Mouse (Mus musculus): ENCODE measurements at regions not wholly inside any gene's neighbourhood (a gene's known extent, or its start where the extent isn't known, plus 50 kb on each side); places are given as distances from the start of the nearest gene placed in this dataset.

DNA sequence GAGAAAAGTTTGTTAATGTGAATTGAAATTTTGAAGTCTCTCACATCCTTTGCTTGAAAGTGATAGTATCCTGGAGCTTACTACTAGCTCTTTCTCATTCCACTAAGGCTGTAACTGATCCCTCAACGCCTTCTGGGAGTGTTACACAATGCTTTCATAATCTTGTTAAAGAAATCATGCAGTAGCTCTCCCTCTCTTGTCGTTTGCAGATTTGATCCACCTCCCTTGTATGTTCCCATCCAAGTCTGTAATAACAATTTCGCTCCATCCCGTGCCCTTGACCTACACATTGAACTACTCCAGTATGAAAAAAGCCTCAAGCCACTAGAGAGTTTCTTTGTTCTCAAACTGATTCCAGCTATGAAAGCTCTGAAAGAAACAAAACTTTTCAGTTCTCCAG, 63.9 kb upstream of the Fibin start:
- peak in 1 of 2 experiments; percentile 12 for DNase-seq

- DNase-seq, result no peak
Measured at GRCm38 (mm10) chr2:110452694-110453093, 89.7 kb upstream of the Fibin start.

DNA sequence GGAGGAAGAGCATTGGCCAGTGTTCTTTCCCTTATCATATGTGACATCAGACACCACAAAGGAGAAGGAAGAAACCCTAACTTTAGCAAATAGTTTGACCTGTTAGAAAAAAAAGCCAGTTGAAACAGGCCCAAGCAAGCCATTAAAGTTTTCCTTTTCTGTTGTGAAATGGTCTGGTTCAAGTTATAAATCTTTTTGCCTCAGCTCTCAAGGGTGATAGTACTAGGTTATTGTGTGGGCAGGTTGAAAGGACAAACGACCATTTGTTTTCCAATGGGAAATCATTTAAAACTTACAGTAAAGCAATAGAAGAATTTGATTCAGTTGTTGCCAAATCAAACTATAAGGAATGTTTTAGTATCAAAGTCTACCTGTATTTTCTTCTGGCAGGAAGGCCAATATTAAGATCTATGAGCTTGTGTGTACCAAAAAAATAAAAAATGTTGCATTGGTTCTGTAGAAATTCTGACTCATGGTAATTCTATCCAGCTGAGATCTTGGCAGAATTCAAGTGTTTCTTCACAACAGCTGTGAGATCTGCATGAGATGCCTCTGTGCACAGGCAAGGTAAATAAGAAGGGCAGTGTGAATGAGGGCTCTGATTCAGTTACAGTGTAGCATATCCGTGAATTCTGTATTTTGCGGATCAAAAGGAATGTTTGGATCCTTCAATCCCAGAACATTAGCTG, 109.5 kb upstream of the Fibin start:
- no peak for DNase-seq

DNA sequence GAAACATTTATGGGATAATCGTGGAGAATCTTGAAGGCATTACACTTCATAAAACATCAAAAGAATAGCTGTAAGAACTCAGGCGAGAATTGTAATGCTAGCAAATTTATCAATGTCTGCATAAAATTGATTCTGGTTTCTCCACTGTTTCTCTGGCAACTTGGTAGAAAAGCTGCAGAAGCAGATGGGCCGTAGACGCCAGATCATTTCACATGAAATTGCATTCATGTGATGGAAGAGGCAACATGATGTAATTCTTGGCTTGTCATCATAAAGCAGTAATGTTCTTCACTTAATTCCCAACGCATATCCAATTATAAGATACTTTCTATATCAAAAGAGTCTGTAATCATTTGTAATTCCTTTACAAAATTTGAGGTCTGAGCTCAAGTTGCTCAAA, 113.6 kb upstream of the Fibin start:
- no peak for DNase-seq

DNA sequence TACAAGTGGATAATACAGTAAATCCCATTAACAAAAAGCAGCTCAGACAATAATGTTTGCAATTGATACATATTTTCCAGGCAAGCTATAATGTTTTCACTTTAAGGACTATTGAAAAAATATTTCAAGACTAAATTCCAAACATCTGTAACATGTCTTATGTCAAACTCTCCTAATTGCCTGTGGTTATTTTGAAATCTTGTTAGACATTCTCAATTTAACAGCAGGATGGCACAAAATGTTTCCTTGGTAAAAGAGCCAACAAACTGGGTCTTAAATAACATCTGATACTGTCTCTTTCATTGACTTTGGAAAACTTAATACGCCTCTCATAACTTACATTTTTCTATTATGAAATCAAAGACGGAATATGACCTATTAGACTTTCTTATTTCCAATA, 115.8 kb upstream of the Slc5a12 start:
- no peak for DNase-seq

- no peak for DNase-seq
Measured at GRCm38 (mm10) chr2:110486201-110486600, 110.9 kb upstream of the Slc5a12 start.

GRCm38 (mm10) chr2:110486724-110487123, 110.4 kb upstream of the Slc5a12 start:
- DNase-seq, result no peak

DNA sequence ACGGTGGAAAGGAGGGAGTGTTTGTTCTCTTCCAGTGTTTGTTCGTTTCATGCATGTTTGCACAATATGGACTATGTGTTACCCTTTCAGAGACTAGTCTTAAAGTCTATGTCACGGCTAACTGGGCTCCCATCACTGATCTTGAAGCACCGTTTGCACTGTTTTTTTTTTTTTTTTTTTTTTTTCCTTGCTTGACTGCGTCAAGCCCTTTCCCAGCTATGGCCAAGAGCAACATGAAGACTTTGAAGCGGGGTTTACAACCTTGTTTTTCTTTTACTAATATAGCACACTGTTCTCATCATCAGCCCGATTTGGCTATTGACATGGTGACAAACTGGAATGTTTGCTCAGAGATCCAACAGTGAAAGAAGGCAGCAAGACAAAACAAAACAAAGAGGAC, 109.1 kb upstream of the Slc5a12 start:
- no peak for DNase-seq

- DNase-seq, result no peak
Measured at GRCm38 (mm10) chr2:110501786-110502185, 95.3 kb upstream of the Slc5a12 start.

- no peak for DNase-seq
Measured at GRCm38 (mm10) chr2:110508162-110508748, 88.8 kb upstream of the Slc5a12 start.

DNA sequence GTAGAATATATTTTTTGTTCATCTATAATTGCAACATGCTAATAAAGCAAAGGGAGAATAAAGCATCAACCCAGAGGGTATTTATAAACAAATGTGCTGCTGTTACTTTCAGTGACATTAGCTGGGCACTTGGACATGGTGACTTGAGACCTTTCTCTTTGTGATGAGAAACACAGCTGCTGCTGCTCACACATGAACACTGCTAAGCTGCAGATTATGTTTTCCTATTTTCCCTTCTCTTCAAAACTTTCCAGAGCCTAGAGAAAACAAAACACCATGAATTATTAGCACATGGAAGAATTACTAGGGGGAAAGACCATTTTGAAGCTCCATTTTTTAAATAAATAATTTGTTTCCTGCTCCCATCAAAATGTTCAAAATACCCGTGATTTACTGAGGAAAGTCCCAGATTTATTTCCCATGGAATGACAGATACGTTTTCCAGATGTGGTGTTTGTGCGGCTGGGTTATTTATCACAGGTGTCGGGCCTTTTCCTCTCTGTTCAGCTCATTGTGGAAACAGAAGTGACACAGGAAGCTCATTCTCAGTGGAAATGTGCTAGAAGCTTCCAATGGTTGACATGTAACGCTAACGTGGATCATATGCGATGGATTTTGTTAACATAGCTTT, 73.8 kb upstream of the Slc5a12 start:
- no peak for DNase-seq

DNA sequence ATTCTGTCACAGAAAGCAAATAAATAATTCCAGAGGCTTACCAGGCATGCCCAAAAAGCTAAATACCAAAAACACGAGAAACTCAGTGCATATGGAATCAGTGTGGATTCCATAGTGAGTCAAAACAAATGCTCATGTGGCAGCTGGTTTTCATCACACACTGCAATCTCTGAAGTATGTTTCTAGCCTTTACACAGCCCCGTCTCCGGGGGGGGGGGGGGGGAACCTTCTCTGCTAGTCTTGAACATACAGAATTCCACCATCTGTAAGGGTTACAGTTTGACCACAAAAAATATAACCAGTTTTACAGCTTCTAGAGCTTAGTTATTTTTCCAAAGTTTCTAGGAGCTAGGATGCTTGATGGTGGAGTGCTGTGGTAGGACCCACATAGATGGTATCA, 68.9 kb upstream of the Slc5a12 start:
- DNase-seq, result no peak

DNA sequence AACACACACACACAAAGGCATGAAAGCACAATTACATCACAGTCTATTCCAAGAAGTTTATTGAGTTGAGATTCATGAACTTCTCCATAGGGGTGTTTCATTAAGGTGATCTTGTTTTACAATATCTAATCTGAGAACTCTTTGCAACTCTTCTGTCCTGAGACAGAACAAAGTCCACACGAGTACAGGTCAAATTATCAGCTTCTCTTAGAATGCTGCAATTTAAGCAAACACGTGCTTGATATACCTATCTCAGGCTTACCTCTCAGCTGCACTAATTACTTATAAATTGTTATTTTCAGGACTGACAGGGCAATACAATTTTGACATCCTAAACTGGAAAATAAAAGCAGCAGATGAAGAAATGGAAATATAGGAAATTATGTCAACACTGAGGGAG, 57.0 kb upstream of the Slc5a12 start:
- no peak for DNase-seq

GRCm38 (mm10) chr2:110540570-110541357, 56.3 kb upstream of the Slc5a12 start:
- no peak for DNase-seq

DNA sequence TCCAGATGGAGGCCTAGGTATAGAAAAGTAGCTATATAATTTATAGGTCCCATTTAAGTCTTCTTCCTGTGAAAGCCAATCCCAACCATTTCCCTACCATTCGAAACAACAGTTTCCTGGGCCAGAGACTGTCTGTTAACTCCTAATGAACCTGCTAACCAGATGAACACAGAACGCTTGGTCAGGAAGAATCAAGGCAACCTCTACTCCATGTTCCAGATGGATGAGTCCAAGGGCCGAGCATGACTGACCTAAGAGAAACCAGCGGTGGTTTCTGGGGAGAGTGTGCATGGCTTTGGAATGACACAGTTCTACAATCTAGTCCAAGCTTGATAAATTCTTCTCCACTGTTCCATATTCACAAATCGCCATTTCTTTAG, 55.8 kb upstream of the Slc5a12 start:
- DNase-seq, result no peak

All from lung, postnatal 4 days (tissue).